Mouse (Mus musculus): ENCODE measurements around the gene Mak. TPM values are rescaled to one million over a fixed set of nuclear protein-coding genes. Genes with fewer than 3 reads are reported as not detected.
"Not testable (repeated sequence)": the region's sequence is repeated elsewhere in the genome, so short reads cannot be mapped to it uniquely, and the experiment has no call there.

Mak gene
- polyA plus RNA-seq, 1 experiment: not detected

DNA sequence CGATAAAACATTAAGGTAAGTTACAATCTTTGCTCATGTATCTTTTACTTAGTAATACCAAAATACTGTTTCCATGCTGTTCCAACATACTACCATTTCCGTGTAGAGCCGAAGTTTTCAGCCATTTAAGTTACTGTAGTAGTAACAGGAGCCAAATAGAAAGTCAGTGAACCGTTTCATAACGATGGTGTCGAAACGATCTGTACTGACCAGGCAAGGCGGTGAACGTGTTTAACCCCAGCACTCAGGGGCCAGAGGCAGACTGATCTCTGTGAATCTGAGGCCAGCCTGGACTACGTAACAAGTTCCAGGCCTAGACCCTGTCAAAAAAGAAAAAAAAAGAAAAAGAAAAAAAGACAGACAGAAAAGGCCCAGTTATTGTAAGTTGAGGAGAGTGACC lies 71.2 kb downstream of the Mak start:
- TF ChIP-seq CTCF (IDR thresholded peaks at IDR 0.05; ENCODE audit: borderline replicate concordance, insufficient read depth, low read length) (no peak), POLR2A (IDR thresholded peaks at IDR 0.05; ENCODE audit: low read depth, low read length) (no peak)
- Histone ChIP-seq H3K4me3 (ENCODE audit: insufficient read depth, low read length) (no peak overlapping the region), H3K27ac (ENCODE audit: insufficient read depth, low read length) (no peak overlapping the region), H3K4me1 (ENCODE audit: control insufficient read depth, insufficient read depth, low read length) (no peaks in the 10 kb centered on the region)

DNA sequence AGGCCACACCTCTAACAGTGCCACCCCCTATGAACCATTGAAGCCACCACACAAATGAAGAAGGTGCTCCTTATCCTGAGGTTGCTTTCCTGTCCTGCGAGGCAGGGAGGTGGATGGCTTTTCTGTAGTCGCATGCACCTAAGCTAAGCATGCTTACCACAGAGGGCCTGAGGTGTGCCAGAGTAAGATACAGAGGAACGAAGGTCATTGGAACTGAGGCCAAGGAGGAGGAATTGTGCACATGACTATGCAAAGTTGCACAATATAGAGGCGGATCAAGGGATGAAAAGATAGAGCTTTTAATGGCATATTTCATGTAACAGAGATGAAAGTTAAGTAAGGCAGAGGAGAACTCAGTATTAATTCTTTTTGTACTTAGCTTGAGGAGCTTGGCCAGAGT lies 73.3 kb downstream of the Mak start:
- H3K4me3 ChIP-seq (ENCODE audit: insufficient read depth, low read length): no peak overlapping the region
- TF ChIP-seq CTCF (IDR thresholded peaks at IDR 0.05; ENCODE audit: borderline replicate concordance, insufficient read depth, low read length) (no peak), POLR2A (IDR thresholded peaks at IDR 0.05; ENCODE audit: low read depth, low read length) (no peak)
- peaks cover 3% of the 10 kb centered on the region for H3K4me1 ChIP-seq (ENCODE audit: control insufficient read depth, insufficient read depth, low read length)
- no peak overlapping the region for H3K27ac ChIP-seq (ENCODE audit: insufficient read depth, low read length)

- no peak overlapping the region for H3K27ac ChIP-seq (ENCODE audit: insufficient read depth, low read length)
- TF ChIP-seq CTCF (IDR thresholded peaks at IDR 0.05; ENCODE audit: borderline replicate concordance, insufficient read depth, low read length): no peak
- TF ChIP-seq POLR2A (IDR thresholded peaks at IDR 0.05; ENCODE audit: low read depth, low read length): no peak
Measured at GRCm38 (mm10) chr13:41002001-41002400, 77.5 kb downstream of the Mak start.

DNA sequence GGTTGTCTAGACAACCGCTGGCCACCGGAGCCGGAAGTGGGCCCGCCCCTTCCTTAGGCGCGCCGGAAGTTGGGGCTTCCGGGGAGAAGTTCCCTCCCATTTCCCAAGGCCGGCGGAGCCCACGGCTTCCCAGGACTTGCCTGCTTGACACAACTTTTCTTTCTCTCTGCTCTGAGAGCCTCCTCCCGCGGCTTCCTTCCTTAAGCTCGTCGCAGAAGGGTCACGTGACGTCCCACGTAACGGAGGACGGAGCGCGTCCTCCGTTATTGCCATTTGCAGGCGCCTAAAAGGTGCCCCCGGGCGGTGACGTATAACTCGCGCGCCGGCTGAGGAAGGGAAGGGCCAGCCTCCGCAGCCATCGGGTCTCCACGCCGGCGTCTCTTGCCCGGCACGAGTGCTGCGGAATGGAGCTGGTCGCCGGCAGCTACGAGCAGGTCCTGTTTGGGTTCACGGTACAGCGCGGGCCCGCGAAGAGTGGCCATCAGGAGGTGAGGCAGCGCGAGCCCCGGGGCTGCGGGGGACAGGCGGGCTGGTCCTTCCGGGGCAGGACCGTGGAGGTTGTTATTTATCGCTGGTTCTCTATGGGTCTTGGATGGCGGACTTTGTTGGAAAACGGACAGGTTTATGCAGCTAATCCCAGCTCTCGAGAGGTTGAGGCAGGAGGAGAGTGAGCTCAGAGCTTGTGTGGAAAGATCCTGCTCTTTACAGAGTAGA lies 78.4 kb downstream of the Mak start, which contains the start of gene Pak1ip1:
Pak1ip1 (plus strand) TSS at position 98 of the 714 bp plus-strand sequence.
- H3K4me1 ChIP-seq (ENCODE audit: control insufficient read depth, insufficient read depth, low read length): peaks cover 3% of the 10 kb centered on the region
- peak within 1 kb of the TSS; percentile 99 for H3K27ac ChIP-seq (ENCODE audit: insufficient read depth, low read length)
- peak within 1 kb of the TSS; percentile 99 for H3K4me3 ChIP-seq (ENCODE audit: insufficient read depth, low read length)
- TF ChIP-seq CTCF (IDR thresholded peaks at IDR 0.05; ENCODE audit: borderline replicate concordance, insufficient read depth, low read length) (no peak), POLR2A (IDR thresholded peaks at IDR 0.05; ENCODE audit: low read depth, low read length) (peak; percentile 54; the same call in 1 of the 2 replicates)

More at GRCm38 (mm10) chr13:41002001-41002400, 77.5 kb downstream of the Mak start:
- Histone ChIP-seq H3K4me3 (ENCODE audit: insufficient read depth, low read length) (peak overlapping the region; percentile 51), H3K4me1 (ENCODE audit: control insufficient read depth, insufficient read depth, low read length) (peaks cover 3% of the 10 kb centered on the region)

DNA sequence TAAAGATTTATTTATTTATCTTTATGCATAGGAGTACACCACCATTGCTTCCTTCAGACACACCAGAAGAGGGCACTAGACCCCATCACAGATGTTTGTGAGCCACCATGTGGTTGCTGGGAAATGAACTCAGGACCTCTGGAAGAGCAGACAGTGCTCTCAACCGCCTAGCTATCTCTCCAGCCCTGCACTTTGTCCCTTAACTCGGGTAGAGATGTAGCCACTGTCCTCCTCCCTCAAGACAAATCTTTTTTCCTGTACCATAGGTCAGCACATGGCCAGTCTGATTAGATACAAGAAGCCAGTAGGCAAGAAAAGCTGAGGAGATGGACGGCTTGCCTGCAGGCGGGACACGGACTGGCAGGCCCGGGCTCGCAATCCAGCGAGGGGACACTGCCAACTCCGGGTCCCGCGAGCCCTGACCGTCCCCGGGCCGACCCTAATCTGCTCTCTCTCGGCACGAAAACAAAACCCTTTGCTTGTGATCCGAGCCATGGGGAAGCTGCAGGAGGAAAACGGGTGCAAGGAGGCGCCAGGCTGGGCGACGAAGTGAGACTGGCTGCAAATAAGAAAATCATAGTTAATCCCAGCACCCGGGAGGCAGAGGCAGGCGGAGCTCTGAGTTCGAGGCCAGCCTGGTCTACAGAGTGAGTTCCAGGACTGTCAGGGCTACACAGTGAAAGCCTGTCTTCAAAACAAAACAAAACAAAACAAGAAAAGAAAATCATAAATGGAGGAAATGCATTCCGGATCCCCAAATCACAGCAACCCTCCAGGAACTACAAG lies 79.2 kb downstream of the Mak start:
- Histone ChIP-seq H3K27ac (ENCODE audit: insufficient read depth, low read length) (peak overlapping the region; percentile 99), H3K4me3 (ENCODE audit: insufficient read depth, low read length) (peak overlapping the region; percentile 99), H3K4me1 (ENCODE audit: control insufficient read depth, insufficient read depth, low read length) (peaks cover 3% of the 10 kb centered on the region)
- TF ChIP-seq POLR2A (IDR thresholded peaks at IDR 0.05; ENCODE audit: low read depth, low read length) (peak; percentile 41; the same call in 1 of the 2 replicates), CTCF (IDR thresholded peaks at IDR 0.05; ENCODE audit: borderline replicate concordance, insufficient read depth, low read length) (no peak)

DNA sequence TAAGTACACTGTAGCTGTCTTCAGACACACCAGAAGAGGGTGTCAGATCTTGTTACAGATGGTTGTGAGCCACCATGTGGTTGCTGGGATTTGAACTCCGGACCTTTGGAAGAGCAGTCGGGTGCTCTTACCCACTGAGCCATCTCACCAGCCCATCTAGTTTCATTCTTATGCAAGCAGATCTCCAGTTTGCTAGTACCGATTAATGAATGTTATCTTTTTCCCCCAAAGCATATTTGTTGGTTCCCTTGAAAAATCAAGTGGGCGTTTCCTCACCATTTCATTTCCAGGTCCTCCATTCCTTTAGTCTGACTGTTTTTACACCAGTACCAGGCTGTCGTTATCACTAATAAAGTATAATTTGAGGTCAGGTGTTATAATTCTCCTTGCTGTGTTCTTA lies 81.0 kb downstream of the Mak start:
- H3K4me3 ChIP-seq (ENCODE audit: insufficient read depth, low read length); H3K27ac ChIP-seq (ENCODE audit: insufficient read depth, low read length); H3K4me1 ChIP-seq (ENCODE audit: control insufficient read depth, insufficient read depth, low read length): not testable (repeated sequence)

DNA sequence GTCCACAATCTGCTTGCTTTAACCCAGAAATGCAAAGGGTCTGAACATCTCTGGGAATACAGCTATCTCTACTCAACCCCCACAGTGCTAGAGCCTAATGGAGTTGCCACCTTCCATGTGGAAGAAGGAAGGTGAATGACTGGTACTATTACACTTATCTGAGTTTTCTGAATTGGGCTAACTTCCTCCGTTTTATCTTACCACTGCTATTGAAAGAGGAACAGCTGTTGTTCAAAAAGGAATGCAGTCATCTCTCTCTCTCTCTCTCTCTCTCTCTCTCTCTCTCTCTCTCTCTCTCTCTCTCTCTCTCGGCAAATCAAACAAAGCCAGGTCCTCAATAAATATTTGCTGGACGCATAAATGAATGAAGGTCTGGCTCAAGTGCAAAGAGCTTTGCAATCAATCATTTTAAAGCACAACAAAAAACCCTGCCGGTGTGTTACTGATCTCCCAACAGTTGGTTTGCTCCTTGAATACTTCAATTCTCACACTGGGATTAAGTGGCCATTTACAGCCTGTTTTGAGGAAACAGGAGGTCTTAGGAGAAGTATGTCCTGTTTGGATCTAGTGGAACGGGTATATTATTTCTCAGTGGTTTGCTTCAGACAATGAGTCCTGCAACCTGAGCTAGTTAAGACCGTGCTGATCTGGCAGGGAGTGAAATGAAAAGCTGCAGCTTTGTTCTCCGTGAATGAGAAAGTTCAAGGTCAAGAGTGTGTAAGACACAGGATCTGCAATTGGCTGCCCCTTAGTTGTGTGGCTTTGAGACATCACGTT lies 84.8 kb downstream of the Mak start:
- TF ChIP-seq CTCF (IDR thresholded peaks at IDR 0.05; ENCODE audit: borderline replicate concordance, insufficient read depth, low read length): no peak
- no peak for TF ChIP-seq POLR2A (IDR thresholded peaks at IDR 0.05; ENCODE audit: low read depth, low read length)
- Histone ChIP-seq H3K4me3 (ENCODE audit: insufficient read depth, low read length) (no peak overlapping the region), H3K27ac (ENCODE audit: insufficient read depth, low read length) (no peak overlapping the region), H3K4me1 (ENCODE audit: control insufficient read depth, insufficient read depth, low read length) (no peaks in the 10 kb centered on the region)

GRCm38 (mm10) chr13:40988418-40988817 lies 91.1 kb downstream of the Mak start:
- no peak overlapping the region for H3K4me3 ChIP-seq (ENCODE audit: insufficient read depth, low read length)
- TF ChIP-seq POLR2A (IDR thresholded peaks at IDR 0.05; ENCODE audit: low read depth, low read length) (no peak), CTCF (IDR thresholded peaks at IDR 0.05; ENCODE audit: borderline replicate concordance, insufficient read depth, low read length) (no peak)

GRCm38 (mm10) chr13:40987608-40988303 lies 91.8 kb downstream of the Mak start:
- H3K4me3 ChIP-seq (ENCODE audit: insufficient read depth, low read length); H3K27ac ChIP-seq (ENCODE audit: insufficient read depth, low read length); H3K4me1 ChIP-seq (ENCODE audit: control insufficient read depth, insufficient read depth, low read length): not testable (repeated sequence)

More at GRCm38 (mm10) chr13:40988418-40988817, 91.1 kb downstream of the Mak start:
- Histone ChIP-seq H3K4me1 (ENCODE audit: control insufficient read depth, insufficient read depth, low read length) (no peaks in the 10 kb centered on the region), H3K27ac (ENCODE audit: insufficient read depth, low read length) (no peak overlapping the region)
